Mouse (Mus musculus) retina, postnatal 1 day (tissue): ENCODE measurements around the gene Lcn6.
"Not testable (repeated sequence)": the region's sequence is repeated elsewhere in the genome, so short reads cannot be mapped to it uniquely, and the experiment has no call there.

ENCODE experiments used
- DNase-seq: peaks from one replicate; pipeline ENCODE4 v3.0.0-alpha.2; 2012

Lcn6 gene

DNA sequence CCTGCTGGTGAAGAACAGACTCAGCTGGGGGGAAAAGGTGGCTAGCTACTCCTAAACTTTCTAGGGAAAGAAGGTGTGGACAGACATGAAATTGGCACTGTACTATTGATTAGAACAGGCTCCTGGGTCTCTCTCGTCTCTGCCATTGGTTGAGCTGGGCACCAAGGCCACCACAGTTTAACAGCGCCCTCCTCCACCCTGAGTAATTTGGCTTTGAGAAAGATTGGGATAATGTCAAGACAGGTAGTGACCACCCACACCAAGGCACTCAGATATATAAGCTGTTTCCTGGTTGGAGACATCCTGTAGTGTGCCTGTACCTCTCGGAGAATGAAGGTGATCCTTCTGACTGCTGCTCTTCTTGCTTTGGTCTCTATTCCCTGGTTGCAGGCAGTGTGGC lies at the start of gene Lcn6:
Lcn6 (plus strand) TSS at position 301 of the 400 bp plus-strand sequence.
- DNase-seq, result no peak

DNA sequence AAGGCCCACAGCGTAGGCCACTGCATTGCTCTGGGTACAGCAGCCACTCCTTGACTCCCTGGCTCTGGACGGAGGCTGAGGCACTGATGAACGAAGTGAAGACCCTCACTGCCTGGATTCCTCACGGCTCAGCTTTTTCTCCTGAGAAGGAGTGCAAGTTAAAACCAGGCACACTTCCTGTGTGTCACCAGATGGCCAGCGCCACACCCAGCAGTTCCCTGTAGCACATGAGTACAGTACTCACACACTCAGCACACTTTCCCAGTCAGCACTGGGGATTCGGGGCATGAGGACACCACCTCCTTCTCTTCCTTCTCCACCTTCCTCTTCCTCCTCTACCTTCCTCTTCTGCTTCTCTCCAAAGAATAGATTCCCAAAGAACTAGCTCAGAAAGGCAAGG lies 48.8 kb upstream of the Lcn6 start, which contains the start of gene Fcna:
Fcna (minus strand) TSS at position 220 of the 400 bp plus-strand sequence.
- DNase-seq, result no peak

DNA sequence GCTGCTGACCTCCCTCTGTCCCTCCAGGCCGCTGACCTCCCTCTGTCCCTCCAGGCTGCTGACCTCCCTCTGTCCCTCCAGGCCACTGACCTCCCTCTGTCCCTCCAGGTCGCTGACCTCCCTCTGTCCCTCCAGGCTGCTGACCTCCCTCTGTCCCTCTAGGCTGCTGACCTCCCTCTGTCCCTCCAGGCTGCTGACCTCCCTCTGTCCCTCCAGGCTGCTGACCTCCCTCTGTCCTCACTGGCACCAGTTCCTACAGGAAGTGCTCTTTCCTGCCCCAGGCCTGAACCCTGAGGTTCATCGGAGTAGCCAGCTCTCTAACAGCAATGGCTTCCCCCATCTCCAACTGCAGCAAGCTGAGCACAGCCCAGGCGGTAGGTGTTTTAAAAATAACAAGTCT lies 47.8 kb upstream of the Lcn6 start:
- no peak for DNase-seq

DNA sequence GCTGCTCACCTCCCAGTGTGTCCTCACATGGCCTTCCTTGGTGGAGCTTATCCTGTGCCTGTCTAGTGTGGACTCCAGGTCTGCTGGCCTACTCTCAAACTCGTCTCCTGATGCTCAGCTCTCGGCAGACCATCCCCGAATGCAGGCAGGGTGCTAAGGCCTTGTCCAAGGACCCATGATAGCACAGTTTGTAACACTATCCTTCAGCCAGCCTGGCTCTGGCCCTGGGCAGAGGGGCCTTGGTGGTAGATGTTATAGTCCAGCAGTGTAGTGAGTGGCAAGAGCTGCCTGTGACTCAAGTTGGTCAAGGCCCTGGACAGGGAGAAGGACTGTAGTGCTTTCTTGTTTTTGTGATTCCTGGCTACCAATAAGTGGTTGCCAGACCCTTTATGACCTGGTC lies 43.0 kb upstream of the Lcn6 start:
- DNase-seq, result no peak

GRCm38 (mm10) chr2:25634046-25634445 lies 42.5 kb upstream of the Lcn6 start:
- no peak for DNase-seq

DNA sequence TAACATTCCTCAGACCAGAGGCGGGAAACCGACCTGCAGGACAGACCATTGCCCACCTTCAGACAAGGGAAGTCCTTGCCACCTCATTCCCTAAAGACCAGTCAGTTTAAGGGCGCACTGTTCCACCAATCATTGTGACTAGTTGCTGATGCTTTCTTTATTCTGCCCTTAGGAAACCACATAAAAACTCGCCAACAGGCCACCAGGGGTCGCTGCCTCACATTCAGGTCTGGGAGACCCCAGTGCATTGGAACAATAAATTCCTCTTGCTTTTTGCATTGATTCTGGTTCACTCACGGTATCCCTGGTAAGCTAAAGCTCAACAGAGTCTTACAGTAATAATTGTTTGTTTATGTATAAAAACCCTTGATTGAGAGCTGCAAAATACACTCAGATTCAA lies 36.7 kb upstream of the Lcn6 start:
- DNase-seq, result peak; percentile 57

DNA sequence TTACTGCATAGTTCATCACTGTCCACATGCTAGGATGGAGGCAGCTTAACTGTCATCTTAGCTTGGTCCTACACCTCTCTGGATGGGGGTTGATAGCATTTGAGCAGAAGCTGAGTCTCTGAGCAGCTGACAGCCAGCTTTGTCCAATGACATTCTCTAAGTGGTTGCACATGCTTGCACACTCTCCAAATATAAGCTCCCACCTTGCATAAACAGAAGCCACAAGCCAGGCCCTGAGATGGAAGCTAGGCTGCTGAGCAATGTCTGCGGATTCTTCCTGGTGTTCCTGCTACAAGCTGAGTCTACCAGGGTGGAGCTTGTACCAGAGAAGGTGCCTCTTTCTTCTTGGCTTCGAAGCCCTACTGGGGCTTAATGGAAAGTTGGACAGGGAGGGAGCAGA lies 23.7 kb upstream of the Lcn6 start, which contains the start of gene Lcn8:
Lcn8 (plus strand) TSS at position 219 of the 400 bp plus-strand sequence.
- no peak for DNase-seq

- DNase-seq, result no peak
Measured at GRCm38 (mm10) chr2:25654502-25654901, 22.1 kb upstream of the Lcn6 start.

DNA sequence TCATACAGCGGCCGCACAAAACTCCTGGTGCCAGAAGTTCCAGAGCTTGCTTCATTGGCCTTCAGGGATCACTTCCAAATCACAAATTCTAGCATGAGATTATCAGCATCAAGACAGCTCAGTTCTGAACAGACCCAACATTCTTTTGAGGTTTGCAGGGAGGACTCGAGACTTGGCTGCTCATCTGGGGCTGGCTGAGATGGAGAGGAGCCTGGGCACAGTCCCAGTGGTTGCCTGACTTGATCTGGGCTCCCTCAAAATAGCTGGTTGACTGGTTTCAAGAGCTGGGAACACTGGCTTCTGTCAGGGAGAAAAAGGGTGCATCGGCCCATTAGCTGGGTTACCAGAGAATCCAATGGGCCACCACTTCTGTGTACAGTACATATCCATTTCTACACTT lies 19.9 kb upstream of the Lcn6 start:
- DNase-seq, result no peak

DNA sequence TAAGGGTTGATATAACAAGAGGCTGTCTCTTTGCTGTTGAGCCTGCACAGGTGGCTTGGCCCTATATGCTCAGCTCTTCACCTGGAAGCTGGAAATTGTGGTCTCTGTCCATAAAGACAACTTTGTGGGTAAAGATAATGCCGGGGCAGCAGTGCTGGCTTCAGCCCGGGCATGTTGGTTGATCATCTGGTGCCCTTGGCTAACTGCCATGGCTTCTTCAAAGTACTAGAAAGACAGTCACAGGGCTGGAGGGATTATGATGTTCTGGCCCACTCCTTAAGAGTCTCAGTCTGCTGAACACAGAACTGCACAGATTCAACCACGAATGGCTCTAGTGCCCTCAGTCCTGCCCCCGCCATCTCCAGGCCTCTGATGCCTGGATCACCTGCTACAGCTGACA lies 19.3 kb upstream of the Lcn6 start:
- no peak for DNase-seq

GRCm38 (mm10) chr2:25657652-25658051 lies 18.9 kb upstream of the Lcn6 start, which contains the start of gene Lcn5:
Gene Lcn5, plus strand, starts transcription at chr2:25657952.
- no peak for DNase-seq

DNA sequence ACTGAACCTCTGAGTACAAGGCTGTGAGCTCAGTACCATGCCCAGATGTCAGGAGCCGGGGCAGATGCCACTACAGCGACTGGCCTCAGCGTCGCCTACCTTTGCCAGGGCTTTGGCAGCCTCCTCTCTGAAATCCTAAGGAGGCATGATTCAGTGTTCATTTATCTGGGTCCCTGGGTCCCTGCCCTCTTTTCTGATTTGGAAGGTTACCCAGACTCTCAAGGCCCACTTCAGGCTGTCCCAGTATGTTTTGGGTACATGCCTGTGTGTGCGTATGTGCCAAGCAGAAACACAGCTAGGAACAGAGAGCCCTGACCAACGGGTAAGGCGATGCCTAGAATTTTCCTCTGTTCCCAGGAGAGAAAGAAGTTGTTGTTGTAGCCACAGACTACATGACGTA lies 16.3 kb upstream of the Lcn6 start:
- DNase-seq, result no peak

DNA sequence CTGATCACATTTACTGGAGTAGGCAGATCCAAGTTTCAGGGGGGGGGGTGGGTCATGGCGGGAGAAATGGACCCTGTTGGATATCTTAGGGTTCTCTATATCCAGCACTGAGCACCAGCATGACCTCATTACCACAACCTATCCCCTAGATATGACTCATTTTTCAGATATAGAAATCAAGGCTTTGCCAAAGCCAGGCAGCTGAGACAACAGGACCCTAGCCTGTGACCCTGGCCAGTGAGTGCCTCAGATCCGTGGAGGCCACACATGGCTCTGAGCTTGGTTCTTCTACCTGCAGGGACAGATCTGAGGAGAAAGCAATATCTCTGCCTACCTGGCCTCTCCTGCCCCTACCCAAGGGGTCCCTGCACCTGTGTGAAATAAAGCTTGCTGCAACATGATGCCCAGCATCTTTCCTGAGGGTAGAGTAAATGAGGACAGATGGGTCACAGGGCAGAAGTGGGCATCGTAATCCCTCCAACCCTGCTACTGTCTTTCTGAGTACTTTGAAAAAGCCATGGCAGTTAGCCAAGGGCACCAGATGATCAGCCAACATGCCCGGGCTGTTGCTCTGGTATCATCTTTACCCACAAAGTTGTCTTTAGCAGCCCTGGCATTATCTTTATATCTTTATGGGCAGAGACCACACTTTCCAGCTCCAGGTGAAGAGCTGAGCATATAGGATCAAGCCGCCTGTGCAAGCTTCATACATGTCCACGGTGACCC lies 15.2 kb upstream of the Lcn6 start:
- DNase-seq, result peak; percentile 9

GRCm38 (mm10) chr2:25663511-25663910 lies 13.1 kb upstream of the Lcn6 start:
- peak; percentile 41 for DNase-seq

DNA sequence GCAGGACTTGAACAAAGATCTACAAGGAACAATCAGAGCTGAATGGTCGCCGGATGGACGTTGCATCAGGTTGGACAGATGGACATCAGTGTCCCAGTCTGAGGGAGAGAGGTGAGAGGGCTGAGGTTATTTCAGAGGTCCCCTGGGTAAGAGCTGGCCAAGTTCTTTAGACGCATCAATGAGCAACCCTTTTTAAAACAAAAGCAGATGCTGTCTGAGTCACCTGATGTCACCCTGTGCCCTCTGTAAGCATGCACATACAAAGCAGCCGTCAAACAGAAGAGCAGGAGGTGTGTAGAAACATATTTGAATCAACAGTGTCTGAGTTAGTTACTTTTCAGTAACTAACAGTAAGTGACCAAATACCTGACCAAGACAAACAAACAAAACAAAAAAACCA lies 12.5 kb upstream of the Lcn6 start:
- no peak for DNase-seq

DNA sequence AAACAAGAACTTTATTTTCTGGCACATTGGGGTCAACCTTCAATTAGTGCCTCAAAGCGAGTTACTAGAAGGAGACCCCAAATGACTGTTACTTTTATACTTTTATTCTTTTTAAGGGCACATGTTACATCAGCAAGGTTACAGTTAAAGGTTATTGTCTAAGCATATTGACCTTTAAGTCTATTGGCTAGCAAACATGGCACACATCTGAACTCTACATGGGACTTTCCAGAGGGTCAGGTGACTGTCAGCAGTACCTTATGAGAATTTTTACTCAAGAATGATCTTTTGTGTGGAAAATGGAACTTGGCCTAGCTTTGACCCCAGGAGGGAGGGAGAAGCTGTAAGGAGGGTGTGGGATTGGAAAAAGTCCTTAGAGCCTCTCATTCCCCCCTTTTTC lies 10.1 kb upstream of the Lcn6 start:
- no peak for DNase-seq

- no peak for DNase-seq
Measured at GRCm38 (mm10) chr2:25679559-25679958, 3.0 kb downstream of the Lcn6 start.

DNA sequence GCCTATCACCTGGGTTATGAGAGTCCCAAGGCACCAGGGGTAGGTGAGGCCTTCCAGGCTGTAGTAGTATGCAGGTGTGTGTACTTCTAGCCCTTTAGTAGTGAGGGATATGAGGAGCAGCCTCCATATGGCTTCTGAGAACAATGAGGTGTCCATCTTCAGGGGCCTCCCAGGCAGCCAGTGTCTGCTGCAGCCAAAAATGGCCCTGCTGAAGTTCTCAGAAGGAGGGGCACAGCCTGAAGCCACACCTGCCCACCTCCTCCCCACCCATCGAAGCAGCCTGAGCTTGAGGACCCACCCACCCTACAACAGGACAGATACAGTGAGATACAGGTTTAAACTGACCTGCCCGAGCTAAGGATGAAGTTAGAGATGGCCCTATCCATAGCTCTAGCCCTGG lies 5.8 kb downstream of the Lcn6 start, which contains the start of gene Lcn10:
Lcn10 (plus strand) TSS at position 301 of the 400 bp plus-strand sequence.
- DNase-seq, result no peak

DNA sequence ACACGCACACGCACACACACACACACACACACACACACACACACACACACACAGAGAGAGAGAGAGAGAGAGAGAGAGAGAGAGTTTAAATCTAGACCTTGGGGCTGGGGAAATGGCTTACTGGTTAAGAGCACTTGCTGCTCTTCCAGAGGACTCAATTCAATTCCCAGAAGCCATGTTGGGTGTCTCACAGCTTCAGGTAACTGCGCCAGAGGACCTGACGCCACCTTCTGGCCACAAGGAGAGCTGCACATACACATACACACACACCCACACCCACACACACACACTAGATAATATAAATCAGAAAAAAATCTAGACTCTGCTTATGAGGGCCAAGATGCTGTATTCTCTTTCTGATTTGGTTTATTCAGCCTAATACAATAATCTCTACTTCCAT lies 10.4 kb downstream of the Lcn6 start:
- DNase-seq, result no peak

DNA sequence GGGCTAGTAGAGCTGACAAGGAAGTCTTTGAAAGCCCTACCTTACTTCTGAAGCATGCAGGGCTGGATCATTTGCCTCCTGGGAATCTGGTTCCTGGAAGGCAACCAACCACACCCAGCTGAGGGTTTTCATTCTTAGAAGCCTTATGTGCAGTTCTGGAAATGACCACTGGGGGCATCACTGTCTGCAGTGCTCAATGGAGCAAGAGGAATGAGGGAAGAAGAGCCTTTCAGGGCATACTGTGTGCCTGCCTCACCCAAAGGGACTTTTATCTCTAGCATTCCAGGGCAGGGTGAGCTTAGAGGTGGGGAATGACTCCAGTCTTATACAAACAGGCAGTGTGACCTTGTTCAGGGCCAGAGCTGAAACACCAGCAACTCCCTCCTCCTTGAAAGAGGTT lies 18.0 kb downstream of the Lcn6 start:
- peak; percentile 83 for DNase-seq

DNA sequence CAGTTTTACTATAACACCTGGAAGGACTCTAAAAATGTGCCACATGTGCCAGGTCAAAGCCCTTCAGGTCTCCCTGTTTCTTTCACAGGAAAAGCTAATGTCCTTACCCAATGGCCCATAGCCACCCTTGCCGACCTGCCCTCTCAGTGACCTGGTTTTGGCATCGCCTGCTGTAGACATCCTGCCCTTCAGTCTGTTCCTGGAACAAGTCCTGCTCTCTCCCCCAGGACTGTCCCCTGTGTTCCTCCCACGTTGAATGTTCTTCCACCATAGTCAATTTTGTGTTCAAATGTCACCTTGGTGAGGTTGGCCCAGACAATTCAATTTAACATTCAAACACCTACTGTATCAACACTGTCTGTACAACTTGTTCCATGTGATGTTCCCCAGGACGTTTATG lies 20.4 kb downstream of the Lcn6 start:
- DNase-seq, result no peak

DNA sequence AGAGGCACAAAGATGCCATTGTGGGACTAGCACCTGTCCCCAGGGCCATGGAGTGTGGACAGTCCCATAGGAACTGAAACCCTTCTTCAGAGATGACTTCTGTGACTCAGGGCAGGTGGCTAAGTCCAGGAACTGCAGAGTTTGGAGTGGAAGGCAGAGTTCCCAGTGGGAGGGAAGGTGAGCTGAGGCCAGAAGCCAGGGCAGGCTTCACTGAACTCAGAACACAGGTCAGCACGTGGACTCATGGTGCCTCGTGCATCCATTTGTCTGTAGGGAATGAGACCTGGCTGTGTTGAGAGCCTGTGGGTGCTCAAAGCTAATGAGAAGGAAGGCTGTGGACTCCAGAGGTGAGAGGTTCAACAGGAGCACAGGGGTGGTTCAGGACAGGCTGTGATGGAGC lies 22.1 kb downstream of the Lcn6 start:
- DNase-seq, result no peak

- not testable (repeated sequence) for DNase-seq
Measured at GRCm38 (mm10) chr2:25699743-25700142, 23.2 kb downstream of the Lcn6 start, which contains the start of gene Obp2a. Gene Obp2a, plus strand, starts transcription at chr2:25700043.

GRCm38 (mm10) chr2:25701001-25701400 lies 24.4 kb downstream of the Lcn6 start:
- DNase-seq, result no peak

DNA sequence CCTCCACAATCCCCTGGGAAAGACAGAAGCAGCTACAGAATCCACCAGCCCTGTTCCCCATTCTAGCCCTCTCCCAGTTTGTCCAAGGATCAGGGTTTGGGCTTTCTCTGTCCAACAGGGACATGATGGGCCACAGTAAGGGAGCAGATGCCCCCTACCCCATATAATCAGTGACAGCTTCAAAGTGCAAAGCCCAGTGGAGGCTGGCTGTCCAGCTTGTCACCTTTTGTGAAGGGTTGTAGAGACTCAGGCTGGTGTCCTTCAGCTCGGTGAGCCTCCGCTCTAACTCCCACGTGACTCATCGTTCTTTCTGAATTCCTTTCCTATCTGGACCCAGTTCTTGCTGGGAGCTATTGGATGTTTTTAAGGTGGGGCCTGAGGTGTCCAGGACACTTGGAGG lies 27.1 kb downstream of the Lcn6 start:
- no peak for DNase-seq
